Mouse (Mus musculus) liver, postnatal 0 days (tissue): ENCODE results near the gene Fhad1. TPM values are rescaled to one million over a fixed set of nuclear protein-coding genes. Genes with fewer than 3 reads are reported as not detected.

Experiments used
- ATAC-seq: fragments of 200-750 bp; cut with Nextera tagmentation; 2 replicates; pipeline ENCODE4 v1.8.0; 2017; ENCODE audit warnings: mild to moderate bottlenecking, moderate library complexity
- DNase-seq: peaks from one replicate; pipeline ENCODE4 v3.0.0-alpha.2; 2016
- H3K27ac ChIP-seq: fragments of 300-500 bp; sonication (generic); 2 replicates; pipeline ENCODE4 v1.5.1; 2014; ENCODE audit warnings: antibody characterized with exemption, moderate library complexity, mild to moderate bottlenecking, low read depth
- H3K27me3 ChIP-seq: fragments of 300-500 bp; sonication (generic); 2 replicates; pipeline ENCODE4 v1.6.1; 2014; ENCODE audit warnings: low read length, control low read depth, mixed read lengths; ENCODE audit not compliant: insufficient read depth
- H3K36me3 ChIP-seq: fragments of 300-500 bp; sonication (generic); replicated peaks from 2 replicates; pipeline ENCODE4 v1.6.1; 2014; ENCODE audit warnings: mild to moderate bottlenecking, control low read depth, low read length, moderate library complexity, mixed read lengths; ENCODE audit not compliant: insufficient read depth
- H3K4me1 ChIP-seq: fragments of 300-500 bp; sonication (generic); 2 replicates; pipeline ENCODE4 v1.6.1; 2014; ENCODE audit warnings: antibody characterized with exemption, mild to moderate bottlenecking, control low read depth; ENCODE audit not compliant: insufficient read depth
- H3K4me2 ChIP-seq: fragments of 300-500 bp; sonication (generic); 2 replicates; pipeline ENCODE4 v1.6.1; 2014; ENCODE audit warnings: low read depth, mild to moderate bottlenecking, low read length, moderate library complexity, mixed read lengths
- H3K4me3 ChIP-seq: fragments of 300-500 bp; sonication (generic); 2 replicates; pipeline ENCODE4 v1.5.1; 2014; ENCODE audit warnings: low read depth, low read length
- H3K9ac ChIP-seq: fragments of 300-500 bp; sonication (generic); replicated peaks from 2 replicates; pipeline ENCODE4 v1.6.1; 2014; ENCODE audit warnings: mild to moderate bottlenecking, moderate library complexity
- H3K9me3 ChIP-seq: fragments of 300-500 bp; sonication (generic); 2 replicates; pipeline ENCODE4 v1.6.1; 2016; ENCODE audit warnings: mild to moderate bottlenecking, control low read depth, low read length, mixed read lengths
- CTCF ChIP-seq: sonication (generic); IDR thresholded peaks from 2 replicates; pipeline ENCODE4 v1.5.1; 2016; ENCODE audit warnings: antibody characterized with exemption, low read depth
- EP300 ChIP-seq: IDR thresholded peaks from 2 replicates; pipeline ENCODE4 v1.6.1; 2016; ENCODE audit warnings: antibody characterized with exemption, low read depth, mild to moderate bottlenecking
- WGBS: fragments of 180-500 bp; shearing (Covaris S2); extraction: QIAGEN DNeasy Blood & Tissue Kit; methylation state at CpG from one replicate; pipeline ENCODE4 v1.1.7; 2014; ENCODE audit not compliant: insufficient replicate concordance; 5-methylcytosine and 5-hydroxymethylcytosine counted together
- polyA plus RNA-seq: library from polyadenylated mRNA; unstranded; fragments of >200 nt; fragmentation: Nextera tagmentation; extraction: Ambion mirVana; gene quantifications from 2 replicates; pipeline ENCODE4 v1.2.1, GENCODE M21; 2015

Gene Fhad1
- polyA plus RNA-seq, 1 experiment from 2014 or later = 1.0 TPM

DNA sequence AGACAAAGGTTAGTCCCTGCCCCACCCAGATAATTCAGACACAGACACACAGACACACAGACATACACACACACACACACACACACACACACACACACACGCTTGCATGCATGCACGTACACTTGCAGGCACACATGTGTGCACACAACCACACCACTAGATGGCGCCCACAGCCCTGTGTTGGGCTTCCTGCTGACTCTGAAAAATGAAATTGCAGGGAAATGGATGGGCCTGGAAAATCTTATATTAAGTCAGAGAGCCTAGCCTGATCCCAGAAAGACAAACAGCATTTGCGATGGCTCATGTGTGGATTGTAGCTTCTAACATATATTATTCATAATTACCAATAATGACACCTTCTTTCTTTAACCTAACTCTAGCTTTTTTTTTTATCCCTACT lies 38.7 kb downstream of the Fhad1 start:
- Histone ChIP-seq H3K27me3 (no peaks in the 10 kb centered on the region), H3K27ac (no peak overlapping the region), H3K9me3 (peaks cover 8% of the 10 kb centered on the region), H3K9ac (no peak overlapping the region), H3K4me1 (no peaks in the 10 kb centered on the region), H3K4me3 (no peak overlapping the region), H3K4me2 (no peak overlapping the region), H3K36me3 (no peaks in the 10 kb centered on the region)
- 33% methylated on average over 4 of the region's 4 CpGs for WGBS
- ATAC-seq (no peak), DNase-seq (peak; percentile 63)
- TF ChIP-seq EP300 = no peak
- peak; percentile 82 for TF ChIP-seq CTCF

- 44% methylated on average over 6 of the region's 6 CpGs for WGBS
- H3K4me3 ChIP-seq = no peak overlapping the region
- TF ChIP-seq CTCF (no peak), EP300 (no peak)
- no peak overlapping the region for H3K27ac ChIP-seq
- DNase-seq (no peak), ATAC-seq (no peak)
- no peaks in the 10 kb centered on the region for H3K27me3 ChIP-seq
- peaks cover 3% of the 10 kb centered on the region; the same call in 1 of the 2 replicates for H3K4me1 ChIP-seq
- H3K9ac ChIP-seq = no peak overlapping the region
- H3K36me3 ChIP-seq = no peaks in the 10 kb centered on the region
- H3K4me2 ChIP-seq = no peak overlapping the region
- no peaks in the 10 kb centered on the region for H3K9me3 ChIP-seq
Measured at GRCm38 (mm10) chr4:141964575-141964974, 50.3 kb downstream of the Fhad1 start.

DNA sequence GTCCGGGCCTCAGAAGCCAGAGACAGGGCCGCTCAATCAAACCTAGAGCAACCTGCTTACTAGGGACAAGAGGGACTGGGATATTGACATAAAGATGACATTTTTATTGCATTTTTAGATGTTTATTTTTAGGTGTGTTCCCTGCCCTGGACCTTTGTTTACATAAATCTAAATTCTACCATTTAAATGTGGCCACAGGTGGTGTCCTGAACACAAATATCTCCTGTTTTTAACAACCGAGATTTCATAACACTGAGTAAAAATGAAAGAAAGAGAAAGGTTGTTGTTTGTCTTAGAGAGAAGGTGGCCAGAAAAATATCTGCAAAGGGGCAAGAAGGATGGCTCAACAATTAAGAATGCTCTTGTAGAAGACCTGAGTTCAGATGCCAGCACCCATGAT lies 51.0 kb downstream of the Fhad1 start:
- no peak for ATAC-seq
- Histone ChIP-seq H3K9ac (no peak overlapping the region), H3K9me3 (no peaks in the 10 kb centered on the region), H3K36me3 (no peaks in the 10 kb centered on the region), H3K4me2 (no peak overlapping the region), H3K4me1 (peaks cover 3% of the 10 kb centered on the region; the same call in 1 of the 2 replicates), H3K27me3 (no peaks in the 10 kb centered on the region), H3K27ac (no peak overlapping the region), H3K4me3 (no peak overlapping the region)
- 66% methylated on average over 3 of the region's 3 CpGs for WGBS
- no peak for DNase-seq
- no peak for TF ChIP-seq CTCF

- peak; percentile 77 for DNase-seq
- no peak; the same call in 1 of the 2 replicates for ATAC-seq
- Histone ChIP-seq H3K4me3 (no peak overlapping the region), H3K27ac (no peak overlapping the region), H3K36me3 (no peaks in the 10 kb centered on the region), H3K27me3 (no peaks in the 10 kb centered on the region), H3K4me2 (no peak overlapping the region), H3K4me1 (peaks cover 8% of the 10 kb centered on the region), H3K9me3 (no peaks in the 10 kb centered on the region), H3K9ac (no peak overlapping the region)
- WGBS = 10% methylated on average over 23 of the region's 23 CpGs
- TF ChIP-seq EP300 = no peak
- TF ChIP-seq CTCF = peak; percentile 72
Measured at GRCm38 (mm10) chr4:141962811-141963685, 51.8 kb downstream of the Fhad1 start.

DNA sequence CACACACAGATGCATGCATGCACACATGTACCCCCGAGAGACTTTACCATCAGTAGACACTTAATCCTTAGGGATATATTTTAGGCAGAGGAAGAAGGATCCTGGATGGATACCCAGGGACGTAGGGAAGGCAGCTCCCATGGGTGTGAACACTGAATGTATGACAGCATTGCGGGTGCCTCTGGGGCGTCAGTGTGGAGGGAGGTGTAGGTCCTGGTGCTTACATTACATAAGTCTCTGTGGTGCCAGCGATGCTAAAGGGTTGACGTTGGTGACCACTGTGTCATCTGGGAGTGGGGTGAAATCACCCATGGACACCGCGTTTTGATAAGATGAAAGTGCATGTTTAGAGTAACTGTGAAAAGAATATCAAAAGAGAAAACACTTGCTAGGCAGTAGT lies 54.8 kb downstream of the Fhad1 start:
- Histone ChIP-seq H3K9ac (no peak overlapping the region), H3K27ac (no peak overlapping the region), H3K4me3 (no peak overlapping the region), H3K4me1 (peaks cover 15% of the 10 kb centered on the region), H3K9me3 (no peaks in the 10 kb centered on the region), H3K36me3 (no peaks in the 10 kb centered on the region), H3K4me2 (no peak overlapping the region), H3K27me3 (no peaks in the 10 kb centered on the region)
- WGBS = 72% methylated on average over 8 of the region's 8 CpGs
- no peak for ATAC-seq
- TF ChIP-seq EP300 (no peak), CTCF (no peak)
- no peak for DNase-seq

DNA sequence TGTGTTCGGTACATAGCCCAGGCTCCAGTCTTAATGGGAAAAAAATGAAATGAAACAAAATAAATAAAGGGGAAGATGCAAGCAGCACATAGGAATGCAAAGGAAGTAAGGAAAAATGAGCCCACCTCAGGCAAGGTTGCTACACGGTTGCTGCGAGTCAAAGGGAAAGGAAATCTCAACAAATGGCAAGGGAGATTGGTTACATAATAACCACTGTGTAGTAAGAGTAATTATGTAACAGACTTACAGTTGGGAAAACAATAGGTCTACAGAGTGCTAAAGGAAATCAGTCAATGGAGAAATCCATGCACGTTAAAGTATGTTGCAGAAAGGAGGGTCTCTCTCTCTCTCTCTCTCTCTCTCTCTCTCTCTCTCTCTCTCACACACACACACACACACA lies 55.3 kb downstream of the Fhad1 start:
- no peak overlapping the region for H3K4me2 ChIP-seq
- no peak for DNase-seq
- no peaks in the 10 kb centered on the region for H3K9me3 ChIP-seq
- ATAC-seq = no peak
- no peak overlapping the region for H3K27ac ChIP-seq
- TF ChIP-seq CTCF = no peak
- H3K4me3 ChIP-seq = no peak overlapping the region
- no peak overlapping the region; the same call in 1 of the 2 replicates for H3K9ac ChIP-seq
- H3K4me1 ChIP-seq = peaks cover 15% of the 10 kb centered on the region
- 24% methylated on average over 4 of the region's 4 CpGs for WGBS
- H3K36me3 ChIP-seq = no peaks in the 10 kb centered on the region
- H3K27me3 ChIP-seq = no peaks in the 10 kb centered on the region
